Mouse (Mus musculus) kidney, adult 18-20 months (tissue): ENCODE measurements around the gene Chst12.
"Not testable (repeated sequence)": the region's sequence is repeated elsewhere in the genome, so short reads cannot be mapped to it uniquely, and the experiment has no call there.

Source experiments
- DNase-seq: peaks from one replicate; pipeline ENCODE4 v3.0.0; 2021

Chst12 gene

GRCm38 (mm10) chr5:140505208-140505780 lies at the start of gene Chst12:
Gene Chst12 (plus strand): TSS chr5:140505550.
- DNase-seq = peak; percentile 98

GRCm38 (mm10) chr5:140461476-140461875 lies 43.9 kb upstream of the Chst12 start:
- DNase-seq = no peak

- DNase-seq = not testable (repeated sequence)
Observed at GRCm38 (mm10) chr5:140463151-140463550, 42.2 kb upstream of the Chst12 start.

GRCm38 (mm10) chr5:140464943-140465342 lies 40.4 kb upstream of the Chst12 start:
- no peak for DNase-seq

GRCm38 (mm10) chr5:140472336-140472735 lies 33.0 kb upstream of the Chst12 start:
- no peak for DNase-seq

- DNase-seq = no peak
Observed at GRCm38 (mm10) chr5:140481458-140481857, 23.9 kb upstream of the Chst12 start.

GRCm38 (mm10) chr5:140491142-140491541 lies 14.2 kb upstream of the Chst12 start:
- DNase-seq = no peak

- DNase-seq = no peak
Observed at GRCm38 (mm10) chr5:140492684-140493233, 12.6 kb upstream of the Chst12 start.

- no peak for DNase-seq
Observed at GRCm38 (mm10) chr5:140498176-140498575, 7.2 kb upstream of the Chst12 start.

GRCm38 (mm10) chr5:140500736-140501135 lies 4.6 kb upstream of the Chst12 start:
- no peak for DNase-seq

GRCm38 (mm10) chr5:140501982-140502836 lies 3.1 kb upstream of the Chst12 start:
- DNase-seq = no peak

- DNase-seq = peak; percentile 82
Observed at GRCm38 (mm10) chr5:140502925-140503324, 2.4 kb upstream of the Chst12 start.

GRCm38 (mm10) chr5:140506096-140506794 lies 895 bp downstream of the Chst12 start:
- DNase-seq = no peak

GRCm38 (mm10) chr5:140507466-140508208 lies 2.3 kb downstream of the Chst12 start:
- no peak for DNase-seq

- no peak for DNase-seq
Observed at GRCm38 (mm10) chr5:140508686-140509085, 3.3 kb downstream of the Chst12 start.

- no peak for DNase-seq
Observed at GRCm38 (mm10) chr5:140509204-140509603, 3.9 kb downstream of the Chst12 start.

- DNase-seq = no peak
Observed at GRCm38 (mm10) chr5:140510012-140511000, 5.0 kb downstream of the Chst12 start.

GRCm38 (mm10) chr5:140513921-140514320 lies 8.6 kb downstream of the Chst12 start:
- DNase-seq = no peak

- DNase-seq = no peak
Observed at GRCm38 (mm10) chr5:140514799-140515486, 9.6 kb downstream of the Chst12 start.

GRCm38 (mm10) chr5:140517159-140517920 lies 12.0 kb downstream of the Chst12 start:
- no peak for DNase-seq
